Mouse (Mus musculus): Measurements from ENCODE around the gene Tenm4. TPM values are rescaled to one million over a fixed set of nuclear protein-coding genes. Genes with fewer than 3 reads are reported as not detected.

Gene Tenm4
- polyA plus RNA-seq, 1 experiment from 2014 or later: 9.2 TPM

DNA sequence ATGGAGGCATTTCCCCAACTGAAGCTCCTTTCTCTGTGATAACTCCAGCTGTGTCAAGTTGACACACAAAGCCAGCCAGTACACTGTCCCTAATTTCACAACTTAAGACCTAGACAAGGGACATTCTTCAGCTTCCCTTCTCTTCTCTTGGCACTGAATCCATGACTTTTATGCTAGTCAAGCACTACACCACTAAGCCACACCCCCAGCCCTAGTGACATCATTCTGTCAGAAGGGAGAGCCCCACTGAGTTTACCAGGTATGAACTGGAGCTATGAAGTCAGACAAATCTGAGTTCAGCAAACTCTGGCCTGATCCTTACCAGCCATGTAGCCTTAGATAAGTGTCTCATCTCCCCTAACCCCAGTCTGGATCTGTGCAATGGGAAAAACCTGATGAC lies 6.9 kb upstream of the Tenm4 start:
- no peak for ATAC-seq (ENCODE audit: insufficient number of reproducible peaks, insufficient read depth, low FRiP score, low read depth)
- Histone ChIP-seq H3K4me3 (ENCODE audit: control insufficient read depth in 1 of 2, insufficient read depth in 1 of 2, low read depth in 1 of 2, low read length in 2 of 2) (no peak overlapping the region), H3K4me2 (ENCODE audit: low read length) (no peak overlapping the region), H3K36me3 (ENCODE audit: control insufficient read depth, insufficient read depth, low read length) (no peaks in the 10 kb centered on the region), H3K27ac (replicated peaks in 1 of 2; ENCODE audit: control insufficient read depth in 1 of 2, insufficient read depth in 1 of 2, low read depth in 2 of 2, low read length in 2 of 2) (no peak overlapping the region), H3K9me3 (ENCODE audit: control insufficient read depth, low read length) (no peaks in the 10 kb centered on the region), H3K9ac (ENCODE audit: low read length) (no peak overlapping the region), H3K4me1 (ENCODE audit: control insufficient read depth in 2 of 2, insufficient read depth in 2 of 2, low read length in 2 of 2) (no peaks in the 10 kb centered on the region), H3K27me3 (ENCODE audit: control insufficient read depth, insufficient read depth, low read length) (no peaks in the 10 kb centered on the region)

DNA sequence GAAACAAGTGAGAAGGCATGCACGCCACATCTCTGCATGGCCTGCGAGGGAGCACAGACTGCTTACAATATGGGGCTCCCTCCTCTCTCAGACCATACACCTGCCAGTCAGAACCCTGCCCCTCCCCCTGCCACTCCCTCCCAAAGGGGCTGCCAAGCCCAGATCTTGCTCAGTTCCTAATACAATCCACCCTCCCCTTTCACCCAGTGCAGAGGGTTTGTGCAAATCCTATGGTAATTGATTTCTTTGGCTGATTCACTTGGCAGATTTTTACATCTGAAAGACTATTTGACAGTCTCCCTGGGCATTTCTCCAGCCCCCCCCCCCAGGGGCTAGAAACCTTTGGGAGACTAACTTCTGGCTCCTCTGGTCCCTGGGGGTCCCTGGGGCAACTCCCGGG lies 2.1 kb upstream of the Tenm4 start:
- no peak overlapping the region for H3K4me3 ChIP-seq (ENCODE audit: control insufficient read depth in 1 of 2, insufficient read depth in 1 of 2, low read depth in 1 of 2, low read length in 2 of 2)
- WGBS: 54% methylated on average over 3 of the region's 3 CpGs
- no peaks in the 10 kb centered on the region for H3K36me3 ChIP-seq (ENCODE audit: control insufficient read depth, insufficient read depth, low read length)
- H3K27ac ChIP-seq (replicated peaks in 1 of 2; ENCODE audit: control insufficient read depth in 1 of 2, insufficient read depth in 1 of 2, low read depth in 2 of 2, low read length in 2 of 2): no peak overlapping the region
- H3K4me2 ChIP-seq (ENCODE audit: low read length): no peak overlapping the region
- H3K4me1 ChIP-seq (ENCODE audit: control insufficient read depth in 2 of 2, insufficient read depth in 2 of 2, low read length in 2 of 2): 0 out of 4 replicates have a peak, but pooled peaks cover 2 to 4% of the 10 kb centered on the region in 2 experiments
- ATAC-seq (ENCODE audit: insufficient number of reproducible peaks, insufficient read depth, low FRiP score, low read depth): no peak
- H3K9ac ChIP-seq (ENCODE audit: low read length): no peak overlapping the region
- H3K27me3 ChIP-seq (ENCODE audit: control insufficient read depth, insufficient read depth, low read length): no peaks in the 10 kb centered on the region
- no peaks in the 10 kb centered on the region for H3K9me3 ChIP-seq (ENCODE audit: control insufficient read depth, low read length)

DNA sequence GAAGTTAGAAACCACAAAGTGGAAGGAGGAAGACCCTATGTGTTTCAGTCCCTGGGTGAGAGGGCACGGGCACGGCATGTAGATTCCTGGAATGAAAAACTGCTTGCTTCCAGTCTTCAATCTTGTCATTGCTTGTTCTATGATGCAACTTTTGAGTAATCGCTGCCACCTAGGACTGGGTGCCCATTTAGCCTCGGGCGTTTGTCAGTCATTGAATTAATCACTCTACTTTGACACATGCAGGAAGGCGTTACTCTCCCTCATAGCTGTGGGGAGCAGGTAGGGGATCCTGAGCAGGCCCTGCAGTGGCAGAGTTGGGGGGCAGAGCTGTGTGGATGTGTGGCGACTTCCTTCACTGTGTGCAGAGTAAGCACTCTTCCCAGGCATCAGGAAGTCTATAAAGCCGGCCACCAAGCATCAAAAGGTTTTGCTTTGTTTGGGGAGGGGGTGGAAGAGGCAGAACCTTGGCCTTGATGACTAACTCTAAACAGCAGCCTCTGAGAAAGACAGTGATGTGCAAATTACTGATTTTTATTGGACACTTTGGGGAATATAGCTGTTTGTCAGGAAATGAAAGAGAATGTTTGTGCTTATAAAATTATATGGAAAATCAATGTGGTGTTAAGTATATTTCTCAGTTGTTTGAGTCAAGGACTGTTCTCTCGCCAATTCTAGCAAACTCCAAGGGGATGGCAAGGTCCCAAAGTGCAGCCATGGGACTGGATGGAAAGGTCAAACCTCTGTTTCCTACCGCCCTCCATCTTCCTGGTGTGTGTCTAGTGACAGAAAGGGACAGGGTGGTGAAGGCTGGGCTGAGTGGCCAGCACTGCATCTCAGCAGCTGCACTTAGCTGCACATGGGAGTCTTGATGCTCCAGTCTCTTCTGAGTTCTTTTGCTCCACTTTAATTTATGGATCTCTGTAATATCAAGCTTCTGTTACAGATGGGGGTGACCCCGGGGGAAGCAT lies 834 bp downstream of the Tenm4 start:
- Histone ChIP-seq H3K36me3 (ENCODE audit: control insufficient read depth, insufficient read depth, low read length) (no peaks in the 10 kb centered on the region), H3K4me2 (ENCODE audit: low read length) (peak overlapping the region; percentile 31; the same call in 1 of the 2 replicates), H3K9me3 (ENCODE audit: control insufficient read depth, low read length) (no peaks in the 10 kb centered on the region), H3K4me3 (ENCODE audit: control insufficient read depth in 1 of 2, insufficient read depth in 1 of 2, low read depth in 1 of 2, low read length in 2 of 2) (no peak overlapping the region; a peak in 1 of 4 replicates), H3K4me1 (ENCODE audit: control insufficient read depth in 2 of 2, insufficient read depth in 2 of 2, low read length in 2 of 2) (0 out of 4 replicates have a peak, but pooled peaks cover 2 to 4% of the 10 kb centered on the region in 2 experiments), H3K9ac (ENCODE audit: low read length) (no peak overlapping the region), H3K27me3 (ENCODE audit: control insufficient read depth, insufficient read depth, low read length) (no peaks in the 10 kb centered on the region), H3K27ac (replicated peaks in 1 of 2; ENCODE audit: control insufficient read depth in 1 of 2, insufficient read depth in 1 of 2, low read depth in 2 of 2, low read length in 2 of 2) (no peak overlapping the region)
- 49% methylated on average over 11 of the region's 11 CpGs for WGBS
- no peak for ATAC-seq (ENCODE audit: insufficient number of reproducible peaks, insufficient read depth, low FRiP score, low read depth)

DNA sequence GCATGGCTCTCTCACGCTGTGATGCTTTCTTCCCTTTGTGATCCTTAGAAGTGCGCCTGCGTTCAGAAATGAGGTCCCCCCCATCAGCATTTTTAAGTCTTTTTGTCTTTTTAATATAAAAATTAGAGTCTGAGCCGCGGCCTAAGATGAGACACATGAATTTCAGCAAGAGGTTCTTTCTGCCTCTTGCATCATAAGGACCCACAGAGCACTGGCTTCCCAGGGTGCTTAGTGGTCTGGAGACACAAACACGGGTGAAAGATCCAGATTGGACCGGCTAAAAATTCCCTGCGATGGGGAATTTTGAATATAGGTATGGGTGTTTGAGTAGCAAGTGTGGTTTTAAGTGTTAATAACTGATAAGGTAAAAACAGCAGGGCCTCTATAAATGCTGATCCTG lies 5.7 kb downstream of the Tenm4 start:
- no peak overlapping the region for H3K9ac ChIP-seq (ENCODE audit: low read length)
- H3K36me3 ChIP-seq (ENCODE audit: control insufficient read depth, insufficient read depth, low read length): no peaks in the 10 kb centered on the region
- no peak for ATAC-seq (ENCODE audit: insufficient number of reproducible peaks, insufficient read depth, low FRiP score, low read depth)
- no peaks in the 10 kb centered on the region for H3K27me3 ChIP-seq (ENCODE audit: control insufficient read depth, insufficient read depth, low read length)
- H3K9me3 ChIP-seq (ENCODE audit: control insufficient read depth, low read length): no peaks in the 10 kb centered on the region
- no peak overlapping the region for H3K27ac ChIP-seq (replicated peaks in 1 of 2; ENCODE audit: control insufficient read depth in 1 of 2, insufficient read depth in 1 of 2, low read depth in 2 of 2, low read length in 2 of 2)
- no peaks in the 10 kb centered on the region for H3K4me1 ChIP-seq (ENCODE audit: control insufficient read depth in 2 of 2, insufficient read depth in 2 of 2, low read length in 2 of 2)
- H3K4me3 ChIP-seq (ENCODE audit: control insufficient read depth in 1 of 2, insufficient read depth in 1 of 2, low read depth in 1 of 2, low read length in 2 of 2): no peak overlapping the region
- 77% methylated on average over 8 of the region's 8 CpGs for WGBS
- no peak overlapping the region for H3K4me2 ChIP-seq (ENCODE audit: low read length)

DNA sequence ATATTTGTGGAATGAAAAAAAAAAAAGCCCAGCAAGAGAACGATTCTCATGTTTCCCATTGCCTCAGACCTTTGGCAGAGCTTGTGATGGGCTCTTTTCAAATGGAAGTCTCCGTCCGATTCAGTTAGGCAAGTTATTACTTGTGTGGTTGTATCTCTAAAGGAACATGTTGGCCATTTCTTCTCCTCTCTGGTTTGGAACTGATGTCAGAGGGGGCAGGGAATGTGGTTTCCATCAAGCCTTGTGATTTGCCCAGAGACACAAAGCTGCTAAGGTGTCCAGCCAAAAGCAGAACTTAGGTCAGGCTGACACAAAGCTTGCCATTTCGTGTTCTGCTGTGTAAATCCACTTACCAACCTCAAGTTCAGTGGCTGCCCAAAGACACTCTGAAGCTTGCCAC lies 10.7 kb downstream of the Tenm4 start:
- WGBS: 73% methylated on average over 4 of the region's 4 CpGs
- no peak overlapping the region for H3K9ac ChIP-seq (ENCODE audit: low read length)
- no peak overlapping the region for H3K27ac ChIP-seq (replicated peaks in 1 of 2; ENCODE audit: control insufficient read depth in 1 of 2, insufficient read depth in 1 of 2, low read depth in 2 of 2, low read length in 2 of 2)
- no peak overlapping the region for H3K4me3 ChIP-seq (ENCODE audit: control insufficient read depth in 1 of 2, insufficient read depth in 1 of 2, low read depth in 1 of 2, low read length in 2 of 2)
- no peak for ATAC-seq (ENCODE audit: insufficient number of reproducible peaks, insufficient read depth, low FRiP score, low read depth)
- no peaks in the 10 kb centered on the region for H3K36me3 ChIP-seq (ENCODE audit: control insufficient read depth, insufficient read depth, low read length)
- H3K27me3 ChIP-seq (ENCODE audit: control insufficient read depth, insufficient read depth, low read length): no peaks in the 10 kb centered on the region
- H3K4me2 ChIP-seq (ENCODE audit: low read length): no peak overlapping the region
- no peaks in the 10 kb centered on the region for H3K4me1 ChIP-seq (ENCODE audit: control insufficient read depth in 2 of 2, insufficient read depth in 2 of 2, low read length in 2 of 2)
- H3K9me3 ChIP-seq (ENCODE audit: control insufficient read depth, low read length): no peaks in the 10 kb centered on the region

DNA sequence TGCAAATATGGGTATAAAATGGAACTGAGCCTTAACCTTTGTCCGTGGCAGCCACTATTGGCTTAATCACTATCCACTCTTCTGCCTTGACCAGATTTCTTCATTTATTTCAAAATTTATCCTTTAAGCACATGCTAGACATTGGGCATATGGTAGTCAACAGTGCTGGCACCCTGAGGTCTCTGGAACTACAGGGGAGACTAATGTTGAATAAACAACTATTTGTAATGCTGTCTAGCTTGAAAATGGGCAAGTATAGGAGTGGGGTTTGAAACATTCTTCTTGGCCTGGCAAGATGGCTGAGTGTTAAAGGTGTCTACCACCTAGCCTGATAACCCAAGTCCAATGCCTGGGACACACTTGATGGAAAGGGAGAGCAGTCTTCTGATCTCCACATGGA lies 12.1 kb downstream of the Tenm4 start:
- Histone ChIP-seq H3K9me3 (ENCODE audit: control insufficient read depth, low read length) (no peaks in the 10 kb centered on the region), H3K4me2 (ENCODE audit: low read length) (no peak overlapping the region), H3K36me3 (ENCODE audit: control insufficient read depth, insufficient read depth, low read length) (no peaks in the 10 kb centered on the region), H3K9ac (ENCODE audit: low read length) (no peak overlapping the region), H3K27ac (replicated peaks in 1 of 2; ENCODE audit: control insufficient read depth in 1 of 2, insufficient read depth in 1 of 2, low read depth in 2 of 2, low read length in 2 of 2) (no peak overlapping the region), H3K4me1 (ENCODE audit: control insufficient read depth in 2 of 2, insufficient read depth in 2 of 2, low read length in 2 of 2) (no peaks in the 10 kb centered on the region), H3K27me3 (ENCODE audit: control insufficient read depth, insufficient read depth, low read length) (no peaks in the 10 kb centered on the region), H3K4me3 (ENCODE audit: control insufficient read depth in 1 of 2, insufficient read depth in 1 of 2, low read depth in 1 of 2, low read length in 2 of 2) (no peak overlapping the region)
- 83% methylated on average over 1 of the region's 1 CpGs for WGBS
- no peak for ATAC-seq (ENCODE audit: insufficient number of reproducible peaks, insufficient read depth, low FRiP score, low read depth)

DNA sequence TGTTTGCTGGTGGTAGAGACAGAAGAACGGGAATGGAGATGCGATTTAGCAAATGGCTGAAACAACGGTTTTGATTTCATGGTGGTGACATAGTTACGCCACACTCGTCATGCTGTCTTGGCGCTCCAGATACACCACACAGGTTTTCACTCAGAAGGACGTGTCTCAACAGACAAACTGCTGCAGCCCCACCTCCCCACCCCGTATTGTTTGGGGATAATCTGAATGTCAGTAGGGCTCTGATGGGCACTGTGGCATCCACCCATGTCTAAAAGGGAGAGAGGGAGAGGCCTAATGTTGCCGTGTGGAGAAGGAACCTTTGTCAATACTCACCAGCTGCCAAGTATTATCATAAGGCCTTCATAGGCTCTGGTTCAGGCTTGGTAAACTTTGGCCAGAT lies 14.4 kb downstream of the Tenm4 start:
- H3K9ac ChIP-seq (ENCODE audit: low read length): no peak overlapping the region

More for the DNA sequence above, 14.4 kb downstream of the Tenm4 start:
- no peaks in the 10 kb centered on the region for H3K4me1 ChIP-seq (ENCODE audit: control insufficient read depth in 2 of 2, insufficient read depth in 2 of 2, low read length in 2 of 2)
- no peak for ATAC-seq (ENCODE audit: insufficient number of reproducible peaks, insufficient read depth, low FRiP score, low read depth)
- 82% methylated on average over 9 of the region's 9 CpGs for WGBS
- no peak overlapping the region for H3K4me3 ChIP-seq (ENCODE audit: control insufficient read depth in 1 of 2, insufficient read depth in 1 of 2, low read depth in 1 of 2, low read length in 2 of 2)
- H3K9me3 ChIP-seq (ENCODE audit: control insufficient read depth, low read length): no peaks in the 10 kb centered on the region
- H3K36me3 ChIP-seq (ENCODE audit: control insufficient read depth, insufficient read depth, low read length): no peaks in the 10 kb centered on the region
- no peaks in the 10 kb centered on the region for H3K27me3 ChIP-seq (ENCODE audit: control insufficient read depth, insufficient read depth, low read length)
- no peak overlapping the region for H3K4me2 ChIP-seq (ENCODE audit: low read length)
- no peak overlapping the region for H3K27ac ChIP-seq (replicated peaks in 1 of 2; ENCODE audit: control insufficient read depth in 1 of 2, insufficient read depth in 1 of 2, low read depth in 2 of 2, low read length in 2 of 2)
